Mouse (Mus musculus) spleen, postnatal 4 days (tissue): ENCODE data around the gene Atp13a4.

Experiments used
- DNase-seq, 2 experiments: peaks; one replicate each; pipeline ENCODE4 v3.0.0; 2022; ENCODE audit warnings: low spot score in 2 of 2

Atp13a4 gene

GRCm38 (mm10) chr16:29463798-29464197 is 80.9 kb downstream of the Atp13a4 start:
- DNase-seq = no peak

- DNase-seq = no peak
Observed at GRCm38 (mm10) chr16:29459331-29459730, 85.3 kb downstream of the Atp13a4 start.

- DNase-seq = no peak
Observed at GRCm38 (mm10) chr16:29456851-29457250, 87.8 kb downstream of the Atp13a4 start.

- no peak for DNase-seq
Observed at GRCm38 (mm10) chr16:29453282-29453681, 91.4 kb downstream of the Atp13a4 start.

GRCm38 (mm10) chr16:29451706-29452105 is 93.0 kb downstream of the Atp13a4 start:
- no peak for DNase-seq

GRCm38 (mm10) chr16:29442126-29442525 is 102.5 kb downstream of the Atp13a4 start:
- no peak for DNase-seq

GRCm38 (mm10) chr16:29441405-29441985 is 103.2 kb downstream of the Atp13a4 start:
- DNase-seq = no peak

GRCm38 (mm10) chr16:29438045-29438444 is 106.6 kb downstream of the Atp13a4 start:
- DNase-seq = no peak

GRCm38 (mm10) chr16:29435746-29436145 is 108.9 kb downstream of the Atp13a4 start:
- DNase-seq = no peak

GRCm38 (mm10) chr16:29434712-29435111 is 110.0 kb downstream of the Atp13a4 start:
- no peak for DNase-seq

- no peak for DNase-seq
Observed at GRCm38 (mm10) chr16:29414822-29415221, 129.8 kb downstream of the Atp13a4 start.

GRCm38 (mm10) chr16:29407319-29407718 is 137.3 kb downstream of the Atp13a4 start:
- DNase-seq = no peak

GRCm38 (mm10) chr16:29399079-29399478 is 145.6 kb downstream of the Atp13a4 start:
- DNase-seq = no peak

GRCm38 (mm10) chr16:29384781-29385180 is 159.9 kb downstream of the Atp13a4 start:
- no peak for DNase-seq

GRCm38 (mm10) chr16:29378458-29378857 is 166.2 kb downstream of the Atp13a4 start, which contains the start of gene Atp13a5:
Atp13a5 (minus strand) TSS chr16:29378732.
- no peak for DNase-seq

- DNase-seq = no peak
Observed at GRCm38 (mm10) chr16:29374636-29375035, 170.0 kb downstream of the Atp13a4 start.
